Mouse (Mus musculus) neural tube, embryonic 11.5 days (tissue): Measurements from ENCODE around the gene Sapcd2. TPM values are rescaled to one million over a fixed set of nuclear protein-coding genes. Genes with fewer than 3 reads are reported as not detected.
A peak's percentile ranks its signal among the peaks of the same experiment; 100 is the strongest.

Experiments
- ATAC-seq: fragments of 200-750 bp; cut with Nextera tagmentation; 2 replicates; pipeline ENCODE4 v1.8.0; 2017; ENCODE audit warnings: moderate number of reproducible peaks, mild to moderate bottlenecking, moderate TSS enrichment, moderate library complexity; ENCODE audit not compliant: insufficient read depth, low FRiP score, low TSS enrichment
- DNase-seq: peaks from one replicate; pipeline ENCODE4 v3.0.0-alpha.2; 2015; ENCODE audit warnings: low spot score
- H3K27ac ChIP-seq: fragments of 300-500 bp; sonication (generic); 2 replicates; pipeline ENCODE4 v1.5.1; 2014; ENCODE audit warnings: low read depth, mild to moderate bottlenecking, low read length
- H3K27me3 ChIP-seq: fragments of 300-500 bp; sonication (generic); 2 replicates; pipeline ENCODE4 v1.6.1; 2014; ENCODE audit warnings: mild to moderate bottlenecking, low read length, mixed read lengths; ENCODE audit not compliant: control insufficient read depth, insufficient read depth
- H3K36me3 ChIP-seq: fragments of 300-500 bp; sonication (generic); 2 replicates; pipeline ENCODE4 v1.6.1; 2014; ENCODE audit warnings: mild to moderate bottlenecking, low read length, moderate library complexity, mixed read lengths; ENCODE audit not compliant: control insufficient read depth, insufficient read depth
- H3K4me1 ChIP-seq: fragments of 300-500 bp; sonication (generic); 2 replicates; pipeline ENCODE4 v1.6.1; 2014; ENCODE audit warnings: low read length, mixed read lengths; ENCODE audit not compliant: control insufficient read depth, insufficient read depth
- H3K4me2 ChIP-seq: fragments of 300-500 bp; sonication (generic); 2 replicates; pipeline ENCODE4 v1.6.1; 2014; ENCODE audit warnings: low read depth, mild to moderate bottlenecking, moderate library complexity
- H3K4me3 ChIP-seq: fragments of 300-500 bp; sonication (generic); 2 replicates; pipeline ENCODE4 v1.5.1; 2014; ENCODE audit warnings: low read depth, low read length
- H3K9ac ChIP-seq: fragments of 300-500 bp; sonication (generic); 2 replicates; pipeline ENCODE4 v1.6.1; 2014; ENCODE audit warnings: mild to moderate bottlenecking, low read length
- H3K9me3 ChIP-seq: fragments of 300-500 bp; sonication (generic); 2 replicates; pipeline ENCODE4 v1.6.1; 2016; ENCODE audit warnings: low read length; ENCODE audit not compliant: control insufficient read depth
- WGBS: fragments of 180-500 bp; shearing (Covaris S2); extraction: QIAGEN DNeasy Blood & Tissue Kit; methylation state at CpG from one replicate; pipeline ENCODE4 v1.1.7; 2014; 5-methylcytosine and 5-hydroxymethylcytosine counted together
- polyA plus RNA-seq: library from polyadenylated mRNA; unstranded; fragments of >200 nt; fragmentation: Nextera tagmentation; extraction: Ambion mirVana; gene quantifications from 2 replicates; pipeline ENCODE4 v1.2.1, GENCODE M21; 2014

Gene Sapcd2
- 49.2 and 53.7 TPM in 2 replicates for polyA plus RNA-seq

DNA sequence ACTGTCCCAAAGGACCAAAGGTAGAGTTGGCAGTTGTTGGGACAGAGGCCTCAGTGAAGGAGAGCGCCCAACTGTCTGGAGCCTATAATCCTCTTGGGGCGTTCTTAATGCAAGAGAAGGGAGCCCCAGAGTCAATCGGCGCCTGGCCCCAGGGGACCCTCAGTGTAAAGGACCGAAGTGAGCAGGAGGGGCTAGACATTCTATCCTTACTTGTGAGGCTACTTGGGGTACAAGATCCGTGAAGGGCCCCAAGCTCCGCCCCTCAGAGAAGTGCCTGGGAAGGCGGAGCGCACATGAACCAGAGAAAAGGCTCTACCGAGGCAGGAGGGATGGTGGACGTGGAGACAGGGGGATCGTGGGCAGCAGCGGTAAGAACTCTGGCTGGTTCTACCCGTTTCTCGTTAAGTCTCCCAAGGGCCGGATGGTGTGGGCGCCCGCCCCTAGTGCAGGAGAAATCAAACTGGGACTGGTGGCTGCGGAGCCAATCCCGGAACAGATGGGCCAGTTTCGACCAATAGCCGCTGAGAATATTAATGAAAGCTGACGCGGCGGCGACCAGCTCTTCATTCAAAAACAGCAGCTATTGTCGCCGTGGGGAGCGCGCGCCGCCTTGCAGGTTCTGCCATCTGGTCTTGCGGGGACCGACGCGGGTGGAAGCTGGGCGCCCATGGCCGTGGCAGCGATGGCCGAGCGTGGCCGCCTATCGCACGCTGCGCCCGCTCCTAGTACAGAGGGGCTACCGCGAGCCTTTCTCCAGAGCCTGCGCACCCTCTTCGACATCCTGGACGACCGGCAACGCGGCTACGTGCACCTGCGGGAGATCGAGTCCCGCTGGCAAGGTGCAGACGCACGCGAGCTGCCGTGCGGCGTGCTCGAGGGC is at the start of gene Sapcd2:
Sapcd2 (plus strand) TSS at position 558 of the 880 bp plus-strand sequence.
- peak within 1 kb of the TSS; percentile 86 for H3K4me3 ChIP-seq
- no peaks in the 10 kb centered on the region for H3K9me3 ChIP-seq
- DNase-seq (peak; percentile 91), ATAC-seq (peak; percentile 96)
- no peaks in the 10 kb centered on the region for H3K27me3 ChIP-seq
- peaks cover 2% of the 10 kb centered on the region for H3K36me3 ChIP-seq
- H3K4me1 ChIP-seq = peaks cover 21% of the 10 kb centered on the region
- WGBS = under 1% methylated on average over 65 of the region's 65 CpGs
- peak within 1 kb of the TSS; percentile 64 for H3K27ac ChIP-seq
- peak within 1 kb of the TSS; percentile 94 for H3K4me2 ChIP-seq
- H3K9ac ChIP-seq = peak within 1 kb of the TSS; percentile 80

GRCm38 (mm10) chr2:25326036-25326435 is 46.1 kb upstream of the Sapcd2 start:
- Histone ChIP-seq H3K4me1 (no peaks in the 10 kb centered on the region), H3K4me2 (no peak overlapping the region), H3K27ac (no peak overlapping the region), H3K27me3 (no peaks in the 10 kb centered on the region), H3K36me3 (no peaks in the 10 kb centered on the region), H3K9ac (no peak overlapping the region), H3K4me3 (no peak overlapping the region), H3K9me3 (no peaks in the 10 kb centered on the region)
- DNase-seq (no peak), ATAC-seq (no peak)
- 79% methylated on average over 2 of the region's 2 CpGs for WGBS

DNA sequence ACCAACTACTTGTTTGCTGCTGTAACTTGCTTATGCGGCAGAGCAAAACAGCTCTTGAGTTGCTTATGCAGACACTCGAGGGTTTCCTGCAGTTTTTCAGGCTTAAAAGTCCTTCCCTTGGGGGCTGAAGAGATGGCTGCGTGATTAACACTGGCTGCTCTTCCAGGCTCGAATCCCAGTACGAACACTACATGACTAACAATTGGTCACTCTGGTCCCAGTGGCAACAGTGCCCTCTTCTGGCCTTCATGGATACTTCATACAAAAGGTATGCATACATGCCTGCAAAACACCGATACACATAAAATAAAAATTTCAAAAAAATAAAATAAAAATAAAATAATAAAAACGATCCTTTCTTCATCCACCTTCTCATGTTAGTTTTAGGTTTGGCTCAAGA is 43.7 kb upstream of the Sapcd2 start:
- DNase-seq (no peak), ATAC-seq (no peak)
- H3K9ac ChIP-seq = no peak overlapping the region
- WGBS = 35% methylated on average over 7 of the region's 7 CpGs
- H3K4me3 ChIP-seq = no peak overlapping the region
- no peaks in the 10 kb centered on the region for H3K36me3 ChIP-seq
- H3K27ac ChIP-seq = no peak overlapping the region
- H3K27me3 ChIP-seq = no peaks in the 10 kb centered on the region
- H3K4me1 ChIP-seq = peaks cover 7% of the 10 kb centered on the region
- no peak overlapping the region for H3K4me2 ChIP-seq
- no peaks in the 10 kb centered on the region for H3K9me3 ChIP-seq

GRCm38 (mm10) chr2:25331470-25331869 is 40.7 kb upstream of the Sapcd2 start:
- Histone ChIP-seq H3K36me3 (peaks cover 5% of the 10 kb centered on the region), H3K4me3 (peak overlapping the region; percentile 89), H3K27me3 (no peaks in the 10 kb centered on the region), H3K9me3 (no peaks in the 10 kb centered on the region), H3K27ac (no peak overlapping the region), H3K4me2 (peak overlapping the region; percentile 61), H3K9ac (peak overlapping the region; percentile 92), H3K4me1 (peaks cover 8% of the 10 kb centered on the region)
- ATAC-seq (no peak), DNase-seq (no peak)
- WGBS = 64% methylated on average over 9 of the region's 9 CpGs

GRCm38 (mm10) chr2:25332286-25333160 is 39.6 kb upstream of the Sapcd2 start, which contains the start of gene Man1b1:
TSS of gene Man1b1 (plus strand) at chr2:25332338.
- DNase-seq = peak; percentile 100
- under 1% methylated on average over 78 of the region's 78 CpGs for WGBS
- peak within 1 kb of the TSS; percentile 76 for H3K27ac ChIP-seq

DNA sequence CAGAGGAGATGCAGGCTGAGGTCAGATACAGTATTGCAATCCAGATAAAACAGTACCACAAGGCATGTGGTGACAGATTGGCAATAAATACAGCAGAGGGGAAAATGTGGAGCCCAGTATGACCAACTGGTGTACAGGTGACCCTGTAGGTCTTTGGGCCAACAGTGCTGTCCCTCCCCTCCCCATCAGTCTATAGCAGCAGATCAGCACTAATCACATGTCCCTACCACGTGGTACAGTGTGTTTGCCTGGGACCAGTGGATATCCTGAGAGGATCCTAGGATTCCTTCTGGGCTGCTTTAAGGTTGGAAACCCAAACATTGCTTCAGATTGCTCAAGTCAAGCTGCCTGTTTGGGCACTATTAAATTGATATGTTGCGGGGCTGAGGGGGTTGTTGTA is 38.6 kb upstream of the Sapcd2 start:
- Histone ChIP-seq H3K4me2 (peak overlapping the region; percentile 76), H3K36me3 (peaks cover 9% of the 10 kb centered on the region), H3K4me1 (peaks cover 8% of the 10 kb centered on the region), H3K4me3 (peak overlapping the region; percentile 89), H3K27me3 (no peaks in the 10 kb centered on the region), H3K27ac (no peak overlapping the region), H3K9ac (peak overlapping the region; percentile 69), H3K9me3 (no peaks in the 10 kb centered on the region)
- DNase-seq (no peak), ATAC-seq (no peak)
- 83% methylated on average over 2 of the region's 2 CpGs for WGBS

More at GRCm38 (mm10) chr2:25332286-25333160, 39.6 kb upstream of the Sapcd2 start, which contains the start of gene Man1b1:
- Histone ChIP-seq H3K27me3 (no peaks in the 10 kb centered on the region), H3K4me3 (peak within 1 kb of the TSS; percentile 89), H3K36me3 (peaks cover 5% of the 10 kb centered on the region), H3K4me1 (peaks cover 8% of the 10 kb centered on the region), H3K9me3 (no peaks in the 10 kb centered on the region), H3K9ac (peak within 1 kb of the TSS; percentile 92), H3K4me2 (peak within 1 kb of the TSS; percentile 76)
- ATAC-seq = peak; percentile 95

DNA sequence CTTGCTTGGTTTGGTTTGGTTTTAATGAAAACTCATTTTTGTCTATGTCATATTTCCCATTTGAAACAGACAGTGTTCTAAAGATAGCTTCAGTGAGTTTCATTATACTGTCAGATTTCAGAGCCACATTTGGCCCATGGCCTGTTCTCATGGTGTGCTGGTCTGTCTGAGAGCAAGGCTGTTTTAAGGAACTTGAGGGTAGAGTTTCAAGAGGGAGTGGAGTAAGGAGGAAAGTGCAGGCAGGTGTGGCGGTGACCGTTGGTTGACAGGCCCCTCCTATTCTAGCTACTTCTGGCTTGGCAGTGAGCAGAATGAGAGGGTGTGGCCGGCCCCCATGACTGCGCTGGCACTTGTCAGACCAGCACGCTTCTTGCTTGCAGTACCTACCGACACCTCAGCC is 33.8 kb upstream of the Sapcd2 start:
- 94% methylated on average over 6 of the region's 6 CpGs for WGBS
- no peaks in the 10 kb centered on the region for H3K9me3 ChIP-seq
- no peak overlapping the region for H3K27ac ChIP-seq
- no peaks in the 10 kb centered on the region for H3K27me3 ChIP-seq
- ATAC-seq = no peak
- no peak overlapping the region for H3K9ac ChIP-seq
- peaks cover 13% of the 10 kb centered on the region for H3K36me3 ChIP-seq
- no peak overlapping the region for H3K4me2 ChIP-seq
- no peak overlapping the region for H3K4me3 ChIP-seq
- no peak for DNase-seq
- H3K4me1 ChIP-seq = peaks cover 2% of the 10 kb centered on the region

DNA sequence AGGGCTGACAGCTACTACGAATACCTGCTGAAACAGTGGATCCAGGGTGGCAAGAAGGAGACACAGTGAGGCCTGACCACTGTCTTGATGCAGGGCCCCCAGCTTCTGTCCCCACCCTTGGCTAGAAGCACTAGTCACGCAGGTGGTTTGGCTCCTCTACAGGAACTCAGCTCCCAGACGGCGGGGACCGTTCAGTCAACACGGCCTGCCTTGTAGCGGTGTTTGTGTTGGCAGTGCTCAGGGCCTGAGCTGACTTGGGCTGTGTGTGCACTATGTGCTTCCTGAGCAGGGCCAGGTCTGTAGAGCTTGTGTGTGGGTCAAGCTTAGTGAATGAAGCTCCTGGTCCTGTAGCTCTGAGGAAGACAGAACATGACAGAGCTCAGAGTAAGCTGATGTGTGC is 24.0 kb upstream of the Sapcd2 start:
- Histone ChIP-seq H3K27me3 (no peaks in the 10 kb centered on the region), H3K4me3 (no peak overlapping the region), H3K9me3 (no peaks in the 10 kb centered on the region), H3K4me1 (no peaks in the 10 kb centered on the region), H3K4me2 (no peak overlapping the region), H3K36me3 (peaks cover 35% of the 10 kb centered on the region), H3K9ac (no peak overlapping the region), H3K27ac (no peak overlapping the region)
- 97% methylated on average over 7 of the region's 7 CpGs for WGBS
- DNase-seq (no peak), ATAC-seq (no peak)
